Mouse (Mus musculus): Measurements from ENCODE around the gene Rpl9. TPM values are rescaled to one million over a fixed set of nuclear protein-coding genes. Genes with fewer than 3 reads are reported as not detected.

The Rpl9 gene
- total RNA-seq (2021), result 867 and 1,107 TPM in 2 replicates
- long read RNA-seq, experiment 1, transcript Rpl9-201 (8 exons, 738 nt), result major isoform, 361 of 395 reads
- long read RNA-seq, experiment 1, partial matches to known transcripts, result 21 of 395 reads
- long read RNA-seq, experiment 1, other reads (novel, unspliced or antisense), result 9 of 395 reads
- long read RNA-seq, experiment 2, transcript Rpl9-201 (8 exons, 738 nt), result major isoform, 315 of 337 reads
- long read RNA-seq, experiment 2, partial matches to known transcripts, result 10 of 337 reads
- long read RNA-seq, experiment 2, other reads (novel, unspliced or antisense), result 8 of 337 reads

DNA sequence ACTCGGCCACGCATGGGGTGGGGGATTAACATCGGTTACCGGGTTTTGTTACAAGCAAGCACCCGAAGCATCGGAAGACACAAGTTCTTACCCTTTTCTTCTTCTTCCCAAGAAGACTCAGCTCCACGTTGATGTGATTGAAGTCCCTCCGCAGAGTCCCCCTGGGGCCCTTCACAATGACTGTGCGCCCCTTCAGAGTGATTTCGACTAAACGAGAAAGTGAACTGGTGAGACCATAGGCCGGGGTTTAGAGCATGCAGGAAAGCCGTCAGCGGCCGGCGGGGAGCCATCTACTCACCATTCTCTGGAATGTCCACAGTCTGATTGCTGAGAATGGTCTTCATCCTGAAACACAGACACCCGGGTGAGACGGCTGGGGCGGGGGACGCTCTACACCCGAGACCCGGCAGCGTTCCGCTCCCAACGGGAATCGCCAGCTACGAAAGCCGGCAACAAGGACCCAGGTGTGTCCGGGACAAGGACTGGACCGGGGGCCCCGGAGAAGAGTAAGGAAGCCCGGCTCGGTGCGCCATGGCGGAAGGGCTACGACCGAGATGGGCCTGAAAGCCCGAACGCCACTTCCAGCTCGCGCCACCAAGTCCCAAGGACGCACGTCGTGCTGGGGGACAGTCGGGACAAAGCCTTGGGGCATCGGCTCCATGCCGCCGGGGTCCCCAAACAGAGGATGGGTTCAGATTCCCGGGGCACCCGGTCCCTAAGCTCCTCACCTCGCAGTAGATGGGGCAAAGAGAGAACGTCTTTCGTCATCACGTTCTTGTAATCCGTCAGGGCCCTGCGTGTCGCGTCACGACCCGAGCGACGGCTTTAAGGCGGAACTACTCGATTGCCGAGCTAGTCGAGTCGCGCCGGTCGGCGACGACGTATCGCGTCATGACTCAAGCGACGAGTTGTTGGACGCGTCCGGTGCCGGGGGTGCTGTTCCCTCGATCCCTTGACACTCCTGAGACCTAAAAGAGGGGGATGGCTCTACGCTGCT, at the start of gene Rpl9, which contains the start of gene Lias:
Gene Rpl9 (minus strand): TSS at position 797 of the 997 bp plus-strand sequence.
Gene Lias (plus strand): TSS at position 850 of the 997 bp plus-strand sequence.
- peak; percentile 99 for DNase-seq

DNA sequence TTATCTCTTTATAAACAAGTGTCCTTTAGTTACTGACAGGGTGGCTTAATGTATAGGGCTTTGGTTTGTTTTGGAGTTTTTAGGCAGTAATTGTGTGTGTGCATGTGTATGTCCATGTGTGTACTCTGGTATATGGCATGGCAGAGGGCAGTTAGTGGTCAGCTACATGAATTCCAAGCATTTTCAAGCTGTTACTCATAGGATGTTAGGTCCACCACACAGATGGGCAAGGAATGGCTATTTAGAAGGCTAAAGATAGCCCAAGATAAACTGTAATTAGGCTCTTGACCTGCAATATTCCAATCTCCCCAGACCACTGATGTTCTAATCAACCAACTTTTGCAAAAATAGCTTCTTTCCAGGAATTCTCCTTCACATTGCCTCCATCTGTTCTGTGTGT, 46.8 kb upstream of the Rpl9 start:
- DNase-seq, result no peak

DNA sequence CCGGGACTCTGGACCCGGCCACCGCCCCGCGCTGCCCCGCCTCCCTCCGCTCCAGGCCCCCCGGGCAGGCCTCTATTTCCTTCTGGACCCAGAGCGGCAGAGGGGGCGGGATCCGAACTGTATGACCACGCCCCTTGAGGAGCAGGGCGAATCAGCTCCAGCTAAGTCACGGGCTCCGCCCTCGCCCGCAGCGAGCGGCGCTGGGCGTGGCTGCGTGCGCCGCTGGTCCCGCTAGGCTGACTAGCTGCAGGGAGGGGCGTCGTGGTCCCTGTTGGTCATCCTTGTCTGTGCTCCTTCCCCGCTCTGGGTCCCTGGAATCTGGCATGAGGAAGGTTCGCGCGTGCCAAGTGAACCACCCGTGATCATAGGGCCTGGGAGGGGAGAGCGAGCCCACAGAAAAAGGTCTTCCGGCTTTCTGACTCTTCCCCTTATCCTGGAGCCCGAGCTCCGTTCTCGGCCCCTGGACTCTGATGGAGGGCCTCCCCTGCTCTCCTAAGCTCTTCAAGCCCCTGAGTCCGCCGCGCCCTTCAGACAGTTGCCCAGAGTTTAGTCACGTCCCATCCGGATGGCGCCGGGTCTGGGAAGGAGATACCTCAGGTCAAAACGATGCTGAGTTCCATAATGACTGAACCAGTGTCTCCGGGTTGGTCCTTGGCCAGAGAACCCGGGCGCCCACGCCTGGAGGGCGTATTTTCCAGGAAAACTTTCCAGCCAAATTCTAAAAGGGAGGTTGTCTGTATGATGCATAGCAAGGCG, 44.7 kb upstream of the Rpl9 start, which contains the start of gene Ugdh:
Gene Ugdh (minus strand): TSS at position 144 of the 756 bp plus-strand sequence.
- peak; percentile 98 for DNase-seq

DNA sequence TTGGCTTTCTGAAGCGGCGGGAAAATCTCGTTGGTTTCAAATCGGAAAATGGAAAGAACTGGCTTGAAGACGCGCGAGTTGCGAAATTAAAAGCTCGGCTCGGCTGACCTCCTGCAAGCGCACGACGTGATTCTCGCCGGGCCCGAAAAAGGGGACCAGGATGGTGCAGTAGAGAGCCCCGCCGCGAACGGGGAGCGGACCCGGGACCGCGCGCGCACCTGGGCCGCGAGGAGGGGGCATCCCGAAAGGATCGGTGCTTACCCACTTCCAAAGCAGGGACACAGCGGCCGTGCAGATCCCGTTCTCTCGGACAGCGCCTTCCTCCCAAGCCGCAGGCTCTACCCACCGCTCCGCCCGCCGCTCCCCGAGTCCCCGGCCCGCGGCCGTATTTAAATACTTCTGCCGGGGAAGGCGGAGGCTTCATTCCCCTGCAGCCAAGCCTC, 44.1 kb upstream of the Rpl9 start:
- DNase-seq, result peak; percentile 72

DNA sequence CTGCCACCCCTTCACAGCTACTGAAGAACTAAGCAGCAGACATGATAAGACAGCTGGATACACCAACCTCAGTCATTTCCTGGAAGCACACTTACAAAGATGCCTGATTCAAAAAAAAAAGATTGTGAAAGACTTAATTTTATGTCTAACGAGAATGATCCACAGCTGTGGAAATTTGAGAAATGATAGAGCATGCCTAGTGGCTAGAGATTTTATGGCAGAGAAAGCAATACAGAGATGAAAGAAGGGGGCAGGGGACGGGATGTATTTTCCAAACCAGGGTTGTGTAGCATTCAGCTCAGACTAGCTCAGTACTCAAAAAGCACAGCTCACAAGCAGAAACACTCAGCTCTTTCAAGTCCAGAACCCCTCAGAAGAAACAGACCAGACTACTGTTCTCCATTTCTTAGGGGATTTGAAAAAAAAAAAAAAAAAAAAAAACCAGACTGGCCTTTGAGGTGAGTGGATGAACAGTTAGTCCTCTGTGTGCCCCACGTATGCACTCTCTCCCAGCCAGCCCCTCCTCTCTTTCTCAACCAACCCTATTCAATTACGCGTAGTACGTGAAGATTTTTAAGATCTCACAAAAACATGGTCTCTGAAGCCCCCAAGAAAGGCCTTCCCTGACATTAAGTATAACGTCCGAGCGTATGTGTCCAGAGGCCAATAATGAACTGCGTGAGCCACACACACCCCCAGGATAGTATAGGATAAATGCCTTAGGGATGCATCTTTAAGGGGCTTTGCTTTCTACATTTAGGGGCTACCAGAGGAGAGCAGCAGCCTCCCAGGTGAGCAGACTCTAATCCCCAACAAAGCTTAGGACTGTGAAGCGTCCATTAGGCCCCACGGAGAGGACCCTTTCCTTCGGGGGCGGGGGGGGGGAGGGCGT, 43.5 kb upstream of the Rpl9 start:
- DNase-seq, result no peak

DNA sequence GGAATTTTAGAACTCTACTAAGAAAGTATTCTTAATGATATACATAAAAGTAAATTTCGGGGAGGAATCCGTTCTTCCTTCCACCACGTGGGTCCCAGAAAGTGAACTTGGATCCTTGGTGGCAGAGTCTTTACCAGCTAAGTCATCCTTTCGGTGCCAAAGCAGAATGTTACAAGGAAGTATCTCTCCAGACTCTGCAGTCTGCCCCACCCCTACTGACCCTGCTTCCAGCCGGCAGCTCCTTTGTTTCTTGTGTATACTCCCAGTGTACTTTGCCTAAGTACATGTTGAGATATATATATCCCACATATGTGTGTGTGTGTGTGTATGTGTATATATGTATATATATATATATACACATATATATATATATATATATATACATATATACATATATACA, 38.2 kb upstream of the Rpl9 start:
- no peak for DNase-seq

DNA sequence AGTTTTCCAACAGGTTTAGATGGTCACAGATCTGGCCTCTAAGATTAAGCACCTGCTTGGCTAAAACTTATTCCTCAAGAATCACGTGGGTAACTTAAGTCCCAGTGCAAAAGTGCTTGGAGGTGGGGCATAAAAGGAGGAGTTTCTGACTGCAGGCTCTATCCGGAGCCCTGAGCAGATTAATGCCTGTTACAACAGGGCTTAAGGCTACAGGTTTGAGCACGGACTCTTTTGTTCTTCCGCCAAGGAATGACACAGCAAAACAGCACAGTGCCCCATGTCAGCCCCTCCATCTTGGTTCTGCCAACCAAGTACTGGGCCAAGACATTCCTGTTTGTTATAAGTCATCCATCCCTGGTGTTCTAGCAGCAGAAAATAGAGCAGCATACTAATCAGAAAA, 37.1 kb upstream of the Rpl9 start:
- no peak for DNase-seq

DNA sequence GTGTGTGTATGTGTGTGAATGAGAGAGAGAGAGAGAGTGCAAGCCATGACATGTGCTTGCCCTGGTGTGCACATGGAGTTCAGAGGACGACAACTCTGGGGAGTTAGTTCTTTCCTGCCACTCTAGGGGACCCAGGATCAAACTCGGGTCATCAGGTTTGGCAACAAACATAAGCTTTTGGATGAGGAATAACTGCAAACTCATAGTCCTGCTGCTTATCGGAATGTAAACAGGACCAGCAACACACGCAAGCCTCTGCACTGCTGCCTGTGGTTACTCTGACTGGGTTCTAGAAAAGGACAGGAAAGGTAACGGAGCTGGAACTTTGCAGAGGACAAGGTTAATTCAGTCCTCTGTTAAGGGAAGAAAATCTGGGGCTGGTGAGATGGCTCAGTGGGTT, 34.0 kb upstream of the Rpl9 start:
- DNase-seq, result no peak

DNA sequence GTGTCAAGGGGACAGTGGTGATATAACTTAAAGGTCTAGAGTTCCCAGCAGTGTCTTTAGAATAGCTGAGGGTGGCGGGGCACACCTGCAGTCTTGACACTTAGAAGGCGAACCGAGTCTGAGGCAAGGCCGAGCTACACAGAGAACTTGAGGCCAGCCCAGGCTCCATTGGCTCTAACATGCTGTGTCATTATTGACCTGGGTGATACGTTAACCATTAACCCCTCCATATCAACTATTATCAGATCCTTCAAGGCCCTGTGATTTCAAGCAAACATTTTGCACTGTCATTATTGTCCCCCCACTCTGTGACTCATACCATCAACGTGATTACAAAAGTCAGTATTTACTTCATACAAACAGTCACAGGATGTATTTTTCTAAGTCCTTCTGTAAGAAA, 33.0 kb upstream of the Rpl9 start:
- DNase-seq, result peak; percentile 29

DNA sequence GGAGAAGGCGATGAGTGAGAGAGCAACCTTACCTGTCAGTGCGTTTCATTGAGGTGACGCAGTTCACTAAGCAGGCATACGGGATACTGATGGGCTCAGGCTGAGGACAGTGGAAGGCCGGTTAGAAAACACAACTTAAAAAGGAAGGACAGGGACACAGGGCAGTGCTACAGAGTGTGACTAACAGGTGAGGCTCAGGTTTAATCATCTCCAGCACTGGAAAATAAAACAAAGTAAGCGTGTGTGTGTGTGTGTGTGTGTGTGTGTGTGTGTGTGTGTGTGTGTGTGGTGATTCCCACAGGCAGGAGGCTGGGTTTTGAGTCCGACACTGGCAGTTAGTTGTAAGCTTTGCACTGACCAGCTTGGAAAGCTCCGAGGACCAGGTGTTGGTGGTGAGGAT, 31.6 kb upstream of the Rpl9 start:
- DNase-seq, result no peak

DNA sequence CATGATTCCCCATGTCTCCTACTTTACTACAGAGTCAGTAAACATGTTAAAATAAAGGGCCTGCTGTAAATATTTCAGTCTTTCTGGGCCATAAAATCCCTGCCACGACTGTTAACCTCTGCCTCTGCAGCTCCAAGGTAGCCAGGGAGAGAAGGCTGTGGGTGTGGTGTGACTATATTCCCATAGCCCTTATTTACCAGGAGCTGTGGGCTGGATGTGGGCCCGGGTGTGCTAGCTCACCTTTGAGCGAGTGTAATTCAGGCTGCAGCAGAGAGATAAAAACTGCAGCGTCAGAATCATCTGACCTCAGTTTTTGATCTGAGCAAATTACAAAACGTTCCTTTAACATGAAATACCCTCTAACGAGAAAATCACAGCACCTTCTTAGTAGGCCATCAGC, 29.6 kb upstream of the Rpl9 start:
- DNase-seq, result no peak

DNA sequence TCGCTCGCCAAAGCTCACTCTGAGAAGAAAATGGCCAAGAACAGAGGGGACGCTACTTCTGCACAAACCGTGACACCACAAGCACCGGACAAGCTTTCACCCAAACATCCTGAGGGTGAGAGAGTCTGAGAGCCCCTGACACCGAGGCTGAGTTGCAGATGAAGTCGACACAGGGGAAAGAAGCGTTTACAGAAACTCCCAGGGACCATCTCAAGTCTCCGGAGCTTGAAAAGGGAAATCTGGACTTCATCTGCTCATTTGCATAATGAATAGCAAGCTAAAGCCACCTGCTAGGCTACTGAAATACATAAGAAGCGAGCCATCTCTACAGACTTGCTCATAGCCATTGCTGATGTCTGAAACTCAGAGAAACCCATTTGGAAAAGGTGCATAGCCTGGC, 27.9 kb upstream of the Rpl9 start:
- DNase-seq, result no peak

DNA sequence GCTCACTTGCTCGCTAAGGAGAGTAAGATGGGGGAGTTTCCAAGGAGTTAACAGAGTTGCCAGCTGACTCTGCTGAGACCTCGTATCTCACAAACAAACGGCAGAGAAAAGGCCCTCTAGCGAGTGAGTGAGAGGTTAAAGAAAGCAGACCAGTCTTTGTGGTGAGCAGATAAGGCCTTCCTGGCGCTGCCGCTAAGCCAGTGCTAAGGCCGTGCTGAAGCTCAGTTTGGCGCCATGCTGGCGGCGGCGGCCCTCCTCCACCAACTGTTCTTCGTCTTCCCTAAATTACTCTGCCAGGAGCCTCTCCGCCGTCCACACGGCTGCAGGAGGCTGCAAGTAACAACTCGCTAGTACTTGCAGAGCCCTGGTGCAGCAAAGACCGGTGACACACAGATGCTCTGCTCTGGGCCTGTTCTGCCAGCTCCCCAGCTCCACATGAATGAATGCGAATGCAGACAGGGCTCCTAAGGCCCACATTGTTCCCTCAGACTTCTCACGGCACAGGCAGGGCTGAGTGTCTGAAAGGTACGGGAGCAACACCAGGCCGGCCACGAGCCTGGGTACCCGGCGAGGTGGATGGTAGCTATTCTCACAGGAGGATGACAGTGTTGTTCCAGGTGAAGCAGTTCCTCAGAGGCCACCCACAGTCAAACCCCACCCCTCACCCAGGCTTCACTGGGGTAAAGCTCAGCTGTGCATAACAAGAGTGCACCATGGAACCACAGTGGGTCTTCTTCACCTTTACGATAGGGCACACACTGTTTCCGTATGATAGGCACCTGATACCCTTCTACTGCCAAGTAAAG, 24.6 kb upstream of the Rpl9 start:
- DNase-seq, result peak; percentile 24

DNA sequence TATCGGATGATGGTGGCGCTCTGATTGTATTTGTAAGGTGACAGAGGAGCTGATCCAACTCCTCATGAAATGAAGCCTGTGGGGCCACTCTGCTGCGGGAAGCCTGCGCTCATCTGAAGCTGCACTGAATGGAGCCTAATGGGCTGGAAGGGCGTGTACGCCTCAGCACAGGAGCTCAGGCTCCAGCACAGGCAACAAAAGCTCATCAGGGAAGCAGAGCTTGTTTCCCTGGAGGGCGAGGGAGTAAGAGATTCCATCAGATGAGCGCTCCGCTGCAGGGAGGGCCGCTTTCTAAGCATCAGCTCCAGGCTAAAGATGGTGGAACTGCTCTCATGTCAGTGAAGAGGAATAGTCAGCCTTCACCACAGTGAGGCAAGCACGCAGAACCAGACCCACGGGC, 16.7 kb upstream of the Rpl9 start:
- no peak for DNase-seq

DNA sequence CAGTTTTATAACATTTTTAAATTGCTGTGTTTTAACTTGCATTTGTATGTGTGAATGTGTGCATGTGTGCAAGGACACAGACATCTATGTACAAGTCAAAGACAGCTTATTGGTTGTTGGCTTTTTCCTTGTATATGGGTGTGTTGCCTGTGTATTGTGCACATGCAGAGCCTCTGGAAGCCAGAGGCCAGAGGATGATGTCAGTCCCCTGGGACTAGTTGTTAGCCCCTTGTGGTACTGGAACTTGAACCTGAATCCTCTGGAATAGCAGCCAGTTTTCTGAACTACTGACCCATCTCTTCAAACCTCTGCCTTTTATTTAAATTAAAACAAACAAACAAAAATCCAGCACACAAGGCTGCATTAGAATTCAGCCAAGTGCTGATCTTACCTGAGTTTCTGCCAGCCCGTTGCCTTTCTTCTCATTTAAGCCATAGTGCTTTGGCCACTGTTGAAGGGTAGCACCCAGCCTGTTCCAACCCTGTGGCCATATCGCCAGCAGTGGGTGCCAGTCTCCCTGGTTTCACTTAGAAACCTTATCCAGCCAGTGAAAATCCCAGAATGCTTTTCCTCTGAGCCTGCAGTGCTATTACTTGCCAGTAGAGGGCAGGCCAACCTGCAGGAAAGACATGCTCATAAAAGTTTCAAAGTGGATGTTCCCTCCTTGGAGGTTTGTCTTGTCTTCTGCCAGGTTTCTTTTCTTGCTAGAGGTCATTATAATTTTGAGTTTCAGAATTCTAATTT, 10.2 kb upstream of the Rpl9 start:
- peak; percentile 89 for DNase-seq

DNA sequence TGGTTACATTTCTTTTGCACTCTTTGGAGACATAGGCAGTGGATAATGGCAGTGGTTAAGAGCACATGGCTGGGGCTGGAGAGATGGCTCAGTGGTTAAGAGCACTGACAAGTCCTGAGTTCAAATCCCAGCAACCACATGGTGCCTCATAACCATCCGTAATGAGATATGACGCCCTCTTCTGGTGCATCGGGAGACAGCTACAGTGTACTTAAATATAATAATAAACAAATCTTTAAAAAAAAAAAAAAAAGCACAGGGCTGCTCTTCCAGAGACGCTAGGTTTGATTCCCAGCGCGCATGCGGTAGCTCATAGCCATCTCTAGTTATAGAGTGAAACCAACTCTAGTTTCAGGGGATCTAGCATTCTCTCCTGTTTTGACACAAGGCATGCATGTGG, 3.2 kb upstream of the Rpl9 start:
- no peak for DNase-seq

DNA sequence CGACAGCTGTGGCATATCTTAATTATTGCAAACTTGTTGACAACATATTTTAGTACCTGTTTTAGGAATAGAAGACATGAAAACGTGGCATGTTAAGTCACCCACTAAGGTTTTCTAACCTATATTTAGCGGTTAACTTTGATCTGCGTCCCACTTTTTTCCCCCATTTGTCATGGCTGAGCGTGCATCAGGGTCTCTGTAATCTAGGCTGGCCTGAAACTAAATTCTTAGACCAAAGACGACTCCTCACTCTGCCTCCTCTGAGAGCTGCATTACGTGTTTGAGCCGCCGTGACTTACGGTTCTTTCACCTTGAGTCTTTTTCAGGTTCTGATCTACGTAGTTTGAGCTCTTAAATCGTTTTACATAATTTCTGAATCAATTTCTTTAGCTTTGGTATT, 509 bp upstream of the Rpl9 start:
- DNase-seq, result peak; percentile 32

DNA sequence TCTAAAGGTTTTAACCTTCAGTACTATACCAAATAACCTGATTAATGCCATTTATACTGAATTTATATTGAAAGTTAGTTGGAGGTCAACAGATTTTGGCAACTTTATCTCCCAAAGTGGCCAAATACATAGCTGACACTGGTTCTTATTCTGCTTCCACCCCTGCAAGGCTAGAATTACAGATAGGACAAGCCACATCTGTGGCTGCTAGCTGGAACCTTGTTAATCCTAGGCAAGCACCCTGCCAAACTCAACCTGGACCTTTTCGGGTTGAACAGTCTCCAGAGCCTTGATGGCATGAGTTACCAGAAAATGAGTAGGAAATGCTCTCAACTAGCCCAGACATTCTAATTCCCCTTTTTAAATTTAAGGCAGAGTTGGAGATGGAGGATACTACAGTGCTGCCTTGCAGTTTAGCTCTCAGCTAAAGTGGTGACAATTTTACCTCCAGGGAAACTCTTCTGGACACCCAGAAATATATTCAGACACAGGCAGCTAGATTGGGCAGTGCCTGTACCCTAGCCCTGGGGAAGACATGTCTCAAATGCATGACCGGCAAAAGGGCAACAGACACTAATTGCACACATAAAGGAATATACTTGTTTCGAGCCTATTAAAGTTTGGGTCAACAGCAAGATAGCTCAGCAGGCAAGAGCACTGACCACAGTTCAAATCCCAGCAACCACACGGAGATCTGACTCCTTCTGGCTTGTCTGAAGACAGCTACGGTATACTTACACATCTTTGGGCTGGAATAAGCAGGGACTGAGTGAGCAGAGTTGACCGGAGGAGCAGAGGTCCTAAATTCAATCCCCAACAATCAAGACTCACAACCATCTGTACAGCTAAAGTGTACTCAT, 4.0 kb downstream of the Rpl9 start:
- DNase-seq, result no peak

DNA sequence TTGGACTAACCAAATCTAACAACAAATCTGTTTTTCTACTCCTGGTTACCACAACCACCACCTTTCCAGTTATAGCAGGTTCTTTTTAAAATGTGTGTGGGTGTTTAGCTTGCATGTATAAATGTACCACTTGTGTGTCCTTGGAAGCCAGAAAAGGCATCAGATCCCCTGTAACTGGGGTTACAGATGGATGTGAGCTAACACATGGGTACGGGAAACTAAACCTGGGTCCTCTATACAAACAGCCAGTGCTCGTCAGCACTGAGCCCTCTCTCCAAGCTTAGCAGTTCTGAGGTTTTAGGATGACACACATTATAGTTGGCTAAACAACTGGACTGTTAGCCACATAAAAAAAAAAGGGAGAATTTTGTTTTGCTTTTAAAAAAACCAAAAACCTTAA, 5.5 kb downstream of the Rpl9 start:
- DNase-seq, result no peak

All from adrenal gland, postnatal 14 days (tissue).